ENCODE assay signal across 16 mouse cellular contexts in genomic region chr6:91710345-91710930, GRCm38 (mm10). TPM values are rescaled to one million over a fixed set of nuclear protein-coding genes. Genes with fewer than 3 reads are reported as not detected.
A peak's percentile ranks its signal among the peaks of the same experiment; 100 is the strongest.
DNase-seq lines count a peak whose midpoint lies in the region; ATAC-seq lines count a peak whose summit lies in the region.
"Had no signal": no experiment of that assay in that cellular context is flagged by ENCODE, and none has a peak within 500 bp of the region (broad histone marks: within the 10 kb centered on the region; RNA-seq: fewer than 3 reads in every experiment).

No protein-coding gene starts in this region.

- H3K36me3 ChIP-seq in heart, embryonic 10.5 days = peaks cover 50% of the 10 kb centered on the region
- H3K36me3 ChIP-seq in midbrain, embryonic 12.5 days = peaks cover 17% of the 10 kb centered on the region
- H3K36me3 ChIP-seq in midbrain, embryonic 11.5 days (ENCODE audit: control insufficient read depth, insufficient read depth, low read length) = peaks cover 3% of the 10 kb centered on the region
- peaks cover 23% of the 10 kb centered on the region for H3K36me3 ChIP-seq in embryonic facial prominence, embryonic 12.5 days
- 0 out of 2 replicates have a peak, but pooled peaks cover 6% of the 10 kb centered on the region for H3K36me3 ChIP-seq in stomach, embryonic 16.5 days (ENCODE audit: control insufficient read depth, insufficient read depth, low read length)

- 74% methylated on average over 6 of the region's 6 CpGs for WGBS in heart, embryonic 10.5 days
- 47% methylated on average over 6 of the region's 6 CpGs for WGBS in midbrain, embryonic 12.5 days
- 45% methylated on average over 6 of the region's 6 CpGs for WGBS in midbrain, embryonic 11.5 days
- WGBS in embryonic facial prominence, embryonic 12.5 days = 56% methylated on average over 6 of the region's 6 CpGs
- WGBS in stomach, embryonic 16.5 days = 60% methylated on average over 6 of the region's 6 CpGs

- H3K9ac ChIP-seq in midbrain, embryonic 12.5 days (replicated peaks) = no peak overlapping the region
- no peak overlapping the region for H3K9ac ChIP-seq in midbrain, embryonic 11.5 days (ENCODE audit: low read length)
- no peak overlapping the region for H3K9ac ChIP-seq in embryonic facial prominence, embryonic 12.5 days
- no peak overlapping the region for H3K9ac ChIP-seq in stomach, embryonic 16.5 days (ENCODE audit: low read length)
- H3K9ac ChIP-seq: limb, embryonic 15.5 days; lung, embryonic 14.5 days had no signal

- H3K27ac ChIP-seq in heart, embryonic 10.5 days = 0 out of 2 replicates have a peak overlapping the region, but pooled peaks have one; percentile 13
- peak overlapping the region; percentile 30 for H3K27ac ChIP-seq in midbrain, embryonic 12.5 days (replicated peaks)
- H3K27ac ChIP-seq in midbrain, embryonic 11.5 days (ENCODE audit: low read depth, low read length) = no peak overlapping the region
- H3K27ac ChIP-seq in embryonic facial prominence, embryonic 12.5 days = 0 out of 2 replicates have a peak overlapping the region, but pooled peaks have one; percentile 30
- H3K27ac ChIP-seq in stomach, embryonic 16.5 days (ENCODE audit: low read length) = peak overlapping the region; percentile 54
- H3K27ac ChIP-seq: limb, embryonic 15.5 days had no signal

- no peaks in the 10 kb centered on the region for H3K9me3 ChIP-seq in heart, embryonic 10.5 days
- H3K9me3 ChIP-seq in midbrain, embryonic 12.5 days = no peaks in the 10 kb centered on the region
- no peaks in the 10 kb centered on the region for H3K9me3 ChIP-seq in midbrain, embryonic 11.5 days (ENCODE audit: control insufficient read depth, low read length)
- H3K9me3 ChIP-seq in embryonic facial prominence, embryonic 12.5 days = no peaks in the 10 kb centered on the region
- H3K9me3 ChIP-seq in stomach, embryonic 16.5 days (replicated peaks; ENCODE audit: control insufficient read depth, low read length) = no peaks in the 10 kb centered on the region
- H3K9me3 ChIP-seq: limb, embryonic 15.5 days had no signal

- no peak overlapping the region for H3K4me2 ChIP-seq in midbrain, embryonic 12.5 days (replicated peaks)
- H3K4me2 ChIP-seq in midbrain, embryonic 11.5 days = no peak overlapping the region
- no peak overlapping the region for H3K4me2 ChIP-seq in embryonic facial prominence, embryonic 12.5 days (replicated peaks)
- no peak overlapping the region for H3K4me2 ChIP-seq in stomach, embryonic 16.5 days (ENCODE audit: low read depth, low read length)
- H3K4me2 ChIP-seq: limb, embryonic 15.5 days; lung, embryonic 14.5 days had no signal

- H3K4me1 ChIP-seq in heart, embryonic 10.5 days = peaks cover 60% of the 10 kb centered on the region
- peaks cover 47% of the 10 kb centered on the region for H3K4me1 ChIP-seq in midbrain, embryonic 12.5 days
- H3K4me1 ChIP-seq in midbrain, embryonic 11.5 days (ENCODE audit: control insufficient read depth, insufficient read depth, low read length) = peaks cover 21% of the 10 kb centered on the region
- H3K4me1 ChIP-seq in embryonic facial prominence, embryonic 12.5 days = peaks cover 53% of the 10 kb centered on the region
- H3K4me1 ChIP-seq in stomach, embryonic 16.5 days (ENCODE audit: control insufficient read depth, insufficient read depth, low read length) = peaks cover 42% of the 10 kb centered on the region

- H3K4me3 ChIP-seq in heart, embryonic 10.5 days = no peak overlapping the region
- no peak overlapping the region for H3K4me3 ChIP-seq in midbrain, embryonic 12.5 days
- no peak overlapping the region for H3K4me3 ChIP-seq in midbrain, embryonic 11.5 days (ENCODE audit: low read depth, low read length)
- no peak overlapping the region for H3K4me3 ChIP-seq in embryonic facial prominence, embryonic 12.5 days
- H3K4me3 ChIP-seq in stomach, embryonic 16.5 days (replicated peaks; ENCODE audit: low read length) = no peak overlapping the region
- H3K4me3 ChIP-seq: limb, embryonic 15.5 days had no signal

- ATAC-seq in midbrain, embryonic 12.5 days (ENCODE audit: low FRiP score, low read depth) = no peak
- no peak for ATAC-seq in midbrain, embryonic 11.5 days (ENCODE audit: low FRiP score)
- no peak for ATAC-seq in embryonic facial prominence, embryonic 12.5 days (ENCODE audit: insufficient number of reproducible peaks, insufficient read depth, low FRiP score, low TSS enrichment)
- no peak for ATAC-seq in stomach, embryonic 16.5 days (ENCODE audit: insufficient read depth, low FRiP score)

- no peaks in the 10 kb centered on the region for H3K27me3 ChIP-seq in heart, embryonic 10.5 days (ENCODE audit: insufficient read depth, poor library complexity, severe bottlenecking)
- no peaks in the 10 kb centered on the region for H3K27me3 ChIP-seq in midbrain, embryonic 12.5 days
- H3K27me3 ChIP-seq in midbrain, embryonic 11.5 days (ENCODE audit: control insufficient read depth, insufficient read depth, low read length) = no peaks in the 10 kb centered on the region
- no peaks in the 10 kb centered on the region for H3K27me3 ChIP-seq in embryonic facial prominence, embryonic 12.5 days
- H3K27me3 ChIP-seq in stomach, embryonic 16.5 days (ENCODE audit: control insufficient read depth, insufficient read depth, low read length) = no peaks in the 10 kb centered on the region
- H3K27me3 ChIP-seq: limb, embryonic 15.5 days; megakaryocyte, embryonic 14.5 days had no signal

- DNase-seq in heart, embryonic 10.5 days (ENCODE audit: low spot score) = no peak
- no peak for DNase-seq in heart, adult 9 months (ENCODE audit: low spot score in 2 of 2)
- no peak for DNase-seq in midbrain, embryonic 11.5 days (ENCODE audit: low spot score, missing footprints)
- DNase-seq in urinary bladder, postnatal 10 days (ENCODE audit: low spot score) = no peak
- no peak for DNase-seq in c-Kit-positive CD71-positive TER-119-positive erythroid progenitor cells, embryonic 14.5 days (ENCODE audit: low spot score)
- DNase-seq: B cell, adult 2 months; cerebellum, adult 9-10 months; embryo, embryonic 11 days; heart, postnatal 4 days; kidney, adult 9 months; lung, embryonic 14.5 days had no signal

RNA-seq across cellular contexts. Expression of gene Slc6a6, which starts 26.6 kb away (rescaled TPM):
- polyA plus RNA-seq in heart, embryonic 10.5 days (2016; fragmentation: Nextera tagmentation; extraction: Ambion mirVana) = 56.6 and 69.3 TPM in 2 replicates
- 69.4 and 82.8 TPM in 2 replicates for polyA plus RNA-seq in midbrain, embryonic 12.5 days (2016; fragmentation: Nextera tagmentation; extraction: Ambion mirVana)
- 43.6 and 45.6 TPM in 2 replicates for polyA plus RNA-seq in midbrain, embryonic 11.5 days (2014; fragmentation: Nextera tagmentation; extraction: Ambion mirVana)
- 56.2 and 67.5 TPM in 2 replicates for polyA plus RNA-seq in embryonic facial prominence, embryonic 12.5 days (2016; fragmentation: Nextera tagmentation; extraction: Ambion mirVana)
- 54.4 and 59.5 TPM in 2 replicates for polyA plus RNA-seq in stomach, embryonic 16.5 days (2015; fragmentation: Nextera tagmentation; extraction: Ambion mirVana)
